Mouse (Mus musculus) lung, postnatal 0 days (tissue): ENCODE results near the gene Vim.

Experiments used
- CTCF ChIP-seq: IDR thresholded peaks from 2 replicates; pipeline ENCODE4 v1.5.1; 2016; ENCODE audit warnings: antibody characterized with exemption, mild to moderate bottlenecking
- EP300 ChIP-seq: IDR thresholded peaks from 2 replicates; pipeline ENCODE4 v1.6.1; 2016; ENCODE audit warnings: antibody characterized with exemption, mild to moderate bottlenecking, control low read depth

- TF ChIP-seq CTCF (peak; percentile 52), EP300 (no peak)
These were observed 4.9 kb downstream of the Vim start for GRCm38 (mm10) chr2:13578473-13579152.
